Mouse (Mus musculus) kidney, embryonic 15.5 days (tissue): ENCODE results near the gene Aff1. TPM values are rescaled to one million over a fixed set of nuclear protein-coding genes. Genes with fewer than 3 reads are reported as not detected.

ENCODE experiments used
- ATAC-seq: fragments of 200-750 bp; cut with Nextera tagmentation; replicated peaks from 2 replicates; pipeline ENCODE4 v1.8.0; 2017; ENCODE audit warnings: moderate TSS enrichment; ENCODE audit not compliant: low FRiP score
- H3K27ac ChIP-seq: fragments of 300-500 bp; sonication (generic); 2 replicates; pipeline ENCODE4 v1.5.1; 2015; ENCODE audit warnings: mild to moderate bottlenecking, inconsistent platforms
- H3K27me3 ChIP-seq: fragments of 300-500 bp; sonication (generic); 2 replicates; pipeline ENCODE4 v1.6.1; 2015; ENCODE audit warnings: inconsistent platforms
- H3K36me3 ChIP-seq: fragments of 300-500 bp; sonication (generic); 2 replicates; pipeline ENCODE4 v1.6.1; 2015; ENCODE audit warnings: inconsistent platforms
- H3K4me1 ChIP-seq: fragments of 300-500 bp; sonication (generic); 2 replicates; pipeline ENCODE4 v1.6.1; 2015; ENCODE audit warnings: inconsistent platforms
- H3K4me2 ChIP-seq: fragments of 300-500 bp; sonication (generic); 2 replicates; pipeline ENCODE4 v1.6.1; 2015; ENCODE audit warnings: moderate library complexity, mild to moderate bottlenecking, inconsistent platforms
- H3K4me3 ChIP-seq: fragments of 300-500 bp; sonication (generic); replicated peaks from 2 replicates; pipeline ENCODE4 v1.5.1; 2015; ENCODE audit warnings: mild to moderate bottlenecking, inconsistent platforms
- H3K9ac ChIP-seq: fragments of 300-500 bp; sonication (generic); 2 replicates; pipeline ENCODE4 v1.6.1; 2015; ENCODE audit warnings: mild to moderate bottlenecking, inconsistent platforms
- H3K9me3 ChIP-seq: fragments of 300-500 bp; sonication (generic); replicated peaks from 2 replicates; pipeline ENCODE4 v1.6.1; 2016; ENCODE audit warnings: inconsistent platforms
- WGBS: fragments of 180-500 bp; shearing (Covaris S2); methylation state at CpG from one replicate; pipeline ENCODE4 v1.1.7; 2015; ENCODE audit warnings: mixed read lengths; 5-methylcytosine and 5-hydroxymethylcytosine counted together
- polyA plus RNA-seq: library from polyadenylated mRNA; unstranded; fragments of >200 nt; fragmentation: Nextera tagmentation; extraction: Ambion mirVana; gene quantifications from 2 replicates; pipeline ENCODE4 v1.2.1, GENCODE M21; 2015

Aff1 gene
- polyA plus RNA-seq, 1 experiment from 2014 or later = 12.3 TPM

GRCm38 (mm10) chr5:103803386-103803785 is 111.2 kb downstream of the Aff1 start:
- ATAC-seq = no peak
- no peak overlapping the region for H3K27ac ChIP-seq
- H3K9ac ChIP-seq = no peak overlapping the region
- no peak overlapping the region for H3K4me3 ChIP-seq
- no peaks in the 10 kb centered on the region for H3K27me3 ChIP-seq
- H3K4me1 ChIP-seq = peaks cover 22% of the 10 kb centered on the region
- H3K4me2 ChIP-seq = no peak overlapping the region
- no peaks in the 10 kb centered on the region for H3K9me3 ChIP-seq
- WGBS = 79% methylated on average over 5 of the region's 5 CpGs
- H3K36me3 ChIP-seq = no peaks in the 10 kb centered on the region

- peaks cover 22% of the 10 kb centered on the region for H3K4me1 ChIP-seq
- ATAC-seq = peak; percentile 71
- 24% methylated on average over 8 of the region's 8 CpGs for WGBS
- H3K9me3 ChIP-seq = no peaks in the 10 kb centered on the region
- H3K27me3 ChIP-seq = no peaks in the 10 kb centered on the region
- H3K36me3 ChIP-seq = no peaks in the 10 kb centered on the region
- H3K4me2 ChIP-seq = no peak overlapping the region
- H3K4me3 ChIP-seq = no peak overlapping the region
- no peak overlapping the region for H3K9ac ChIP-seq
- peak overlapping the region; percentile 58 for H3K27ac ChIP-seq
Observed at GRCm38 (mm10) chr5:103803927-103804590, 111.9 kb downstream of the Aff1 start.

- Histone ChIP-seq H3K9me3 (no peaks in the 10 kb centered on the region), H3K36me3 (no peaks in the 10 kb centered on the region), H3K9ac (no peak overlapping the region), H3K27me3 (no peaks in the 10 kb centered on the region), H3K27ac (peak overlapping the region; percentile 27; the same call in 1 of the 2 replicates), H3K4me3 (no peak overlapping the region), H3K4me1 (peaks cover 22% of the 10 kb centered on the region), H3K4me2 (no peak overlapping the region)
- ATAC-seq = no peak
- WGBS = 42% methylated on average over 17 of the region's 17 CpGs
Observed at GRCm38 (mm10) chr5:103806851-103807578, 114.8 kb downstream of the Aff1 start.

GRCm38 (mm10) chr5:103807637-103808312 is 115.6 kb downstream of the Aff1 start:
- 38% methylated on average over 7 of the region's 7 CpGs for WGBS
- H3K4me3 ChIP-seq = no peak overlapping the region
- H3K9me3 ChIP-seq = no peaks in the 10 kb centered on the region
- H3K27ac ChIP-seq = no peak overlapping the region
- 0 out of 2 replicates have a peak, but pooled peaks have one; percentile 29 for ATAC-seq
- H3K27me3 ChIP-seq = no peaks in the 10 kb centered on the region
- H3K4me1 ChIP-seq = peaks cover 22% of the 10 kb centered on the region
- H3K9ac ChIP-seq = no peak overlapping the region
- H3K4me2 ChIP-seq = no peak overlapping the region
- no peaks in the 10 kb centered on the region for H3K36me3 ChIP-seq

- H3K36me3 ChIP-seq = no peaks in the 10 kb centered on the region
Observed at GRCm38 (mm10) chr5:103809674-103810330, 117.6 kb downstream of the Aff1 start.

GRCm38 (mm10) chr5:103813291-103813690 is 121.1 kb downstream of the Aff1 start:
- ATAC-seq = no peak
- Histone ChIP-seq H3K27ac (no peak overlapping the region), H3K9ac (no peak overlapping the region), H3K4me1 (peaks cover 13% of the 10 kb centered on the region), H3K4me2 (no peak overlapping the region), H3K4me3 (no peak overlapping the region), H3K27me3 (no peaks in the 10 kb centered on the region), H3K36me3 (0 out of 2 replicates have a peak, but pooled peaks cover 4% of the 10 kb centered on the region), H3K9me3 (no peaks in the 10 kb centered on the region)
- 83% methylated on average over 5 of the region's 5 CpGs for WGBS

More at GRCm38 (mm10) chr5:103809674-103810330, 117.6 kb downstream of the Aff1 start:
- Histone ChIP-seq H3K4me2 (no peak overlapping the region), H3K4me1 (peaks cover 24% of the 10 kb centered on the region), H3K4me3 (no peak overlapping the region), H3K27ac (no peak overlapping the region), H3K27me3 (no peaks in the 10 kb centered on the region), H3K9ac (no peak overlapping the region), H3K9me3 (no peaks in the 10 kb centered on the region)
- ATAC-seq = no peak
- WGBS = 84% methylated on average over 7 of the region's 7 CpGs

GRCm38 (mm10) chr5:103813997-103814542 is 121.9 kb downstream of the Aff1 start:
- H3K9me3 ChIP-seq = no peaks in the 10 kb centered on the region
- 74% methylated on average over 12 of the region's 12 CpGs for WGBS
- no peak overlapping the region for H3K4me2 ChIP-seq
- 0 out of 2 replicates have a peak, but pooled peaks cover 4% of the 10 kb centered on the region for H3K36me3 ChIP-seq
- H3K27ac ChIP-seq = peak overlapping the region; percentile 15; the same call in 1 of the 2 replicates
- no peak for ATAC-seq
- peaks cover 13% of the 10 kb centered on the region for H3K4me1 ChIP-seq
- H3K9ac ChIP-seq = no peak overlapping the region
- no peaks in the 10 kb centered on the region for H3K27me3 ChIP-seq
- H3K4me3 ChIP-seq = no peak overlapping the region

GRCm38 (mm10) chr5:103814551-103815248 is 122.5 kb downstream of the Aff1 start:
- no peak overlapping the region for H3K4me3 ChIP-seq
- no peaks in the 10 kb centered on the region for H3K9me3 ChIP-seq
- no peaks in the 10 kb centered on the region for H3K27me3 ChIP-seq
- no peak overlapping the region for H3K9ac ChIP-seq
- peak overlapping the region; percentile 15 for H3K27ac ChIP-seq
- peaks cover 13% of the 10 kb centered on the region for H3K4me1 ChIP-seq
- 42% methylated on average over 16 of the region's 16 CpGs for WGBS
- H3K4me2 ChIP-seq = no peak overlapping the region
- ATAC-seq = 0 out of 2 replicates have a peak, but pooled peaks have one; percentile 37
- 0 out of 2 replicates have a peak, but pooled peaks cover 4% of the 10 kb centered on the region for H3K36me3 ChIP-seq

- Histone ChIP-seq H3K4me3 (no peak overlapping the region), H3K27ac (peak overlapping the region; percentile 15; the same call in 1 of the 2 replicates), H3K4me2 (no peak overlapping the region), H3K27me3 (no peaks in the 10 kb centered on the region), H3K36me3 (0 out of 2 replicates have a peak, but pooled peaks cover 4% of the 10 kb centered on the region), H3K4me1 (peaks cover 15% of the 10 kb centered on the region), H3K9ac (no peak overlapping the region), H3K9me3 (no peaks in the 10 kb centered on the region)
- WGBS = 56% methylated on average over 4 of the region's 4 CpGs
- no peak for ATAC-seq
Observed at GRCm38 (mm10) chr5:103815249-103815617, 123.1 kb downstream of the Aff1 start.

- no peak for ATAC-seq
- H3K27me3 ChIP-seq = no peaks in the 10 kb centered on the region
- no peak overlapping the region for H3K4me2 ChIP-seq
- no peak overlapping the region for H3K27ac ChIP-seq
- WGBS = 89% methylated on average over 3 of the region's 3 CpGs
- H3K9ac ChIP-seq = no peak overlapping the region
- no peak overlapping the region for H3K4me3 ChIP-seq
- H3K9me3 ChIP-seq = no peaks in the 10 kb centered on the region
- 0 out of 2 replicates have a peak, but pooled peaks cover 4% of the 10 kb centered on the region for H3K36me3 ChIP-seq
- H3K4me1 ChIP-seq = peaks cover 24% of the 10 kb centered on the region
Observed at GRCm38 (mm10) chr5:103816718-103817117, 124.5 kb downstream of the Aff1 start.

GRCm38 (mm10) chr5:103817754-103818153 is 125.6 kb downstream of the Aff1 start:
- no peaks in the 10 kb centered on the region for H3K27me3 ChIP-seq
- 24% methylated on average over 1 of the region's 1 CpGs for WGBS
- no peaks in the 10 kb centered on the region for H3K9me3 ChIP-seq
- H3K4me2 ChIP-seq = no peak overlapping the region
- H3K36me3 ChIP-seq = 0 out of 2 replicates have a peak, but pooled peaks cover 4% of the 10 kb centered on the region
- ATAC-seq = no peak; the same call in 1 of the 2 replicates
- H3K4me3 ChIP-seq = no peak overlapping the region
- no peak overlapping the region for H3K27ac ChIP-seq
- peaks cover 29% of the 10 kb centered on the region for H3K4me1 ChIP-seq
- no peak overlapping the region for H3K9ac ChIP-seq
